Mouse (Mus musculus): ENCODE data around the gene Csmd2. TPM values are rescaled to one million over a fixed set of nuclear protein-coding genes. Genes with fewer than 3 reads are reported as not detected.

Csmd2 gene
- polyA plus RNA-seq, 1 experiment from 2014 or later = not detected

GRCm38 (mm10) chr4:128275586-128275985 is 287.9 kb downstream of the Csmd2 start:
- no peaks in the 10 kb centered on the region for H3K9me3 ChIP-seq (ENCODE audit: low read length)
- H3K4me1 ChIP-seq (ENCODE audit: insufficient read depth, low read length) = peaks cover 3% of the 10 kb centered on the region; the same call in 1 of the 2 replicates
- H3K27me3 ChIP-seq (ENCODE audit: insufficient read depth, low read length) = no peaks in the 10 kb centered on the region
- no peak overlapping the region for H3K27ac ChIP-seq (ENCODE audit: low read length)
- no peak overlapping the region for H3K4me2 ChIP-seq (replicated peaks; ENCODE audit: low read depth, low read length)
- ATAC-seq (ENCODE audit: low FRiP score, low TSS enrichment) = no peak
- 70% methylated on average over 6 of the region's 6 CpGs for WGBS
- no peak overlapping the region for H3K9ac ChIP-seq (replicated peaks; ENCODE audit: low read length)
- H3K4me3 ChIP-seq (ENCODE audit: low read length) = no peak overlapping the region
- no peaks in the 10 kb centered on the region for H3K36me3 ChIP-seq (ENCODE audit: insufficient read depth, low read length)

DNA sequence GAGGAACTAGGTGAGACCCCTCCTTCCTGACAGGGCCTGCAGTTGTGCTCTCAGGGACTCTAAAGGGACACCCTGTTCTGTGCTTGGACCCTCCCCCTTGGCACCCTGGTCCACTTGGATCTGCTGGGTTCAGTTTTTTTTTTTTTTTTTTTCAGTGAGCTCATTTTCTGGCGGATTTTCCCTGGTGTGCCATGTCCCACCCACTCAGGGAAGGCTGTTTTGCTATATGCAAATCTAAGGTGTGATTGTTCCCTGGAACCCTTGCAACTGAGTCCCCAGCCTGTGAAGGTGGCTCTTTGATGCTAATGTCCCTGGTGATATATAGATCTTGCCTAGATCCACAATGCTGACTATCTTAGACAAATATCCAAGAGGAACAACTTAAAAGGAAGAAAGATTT is 297.4 kb downstream of the Csmd2 start:
- no peaks in the 10 kb centered on the region for H3K36me3 ChIP-seq (ENCODE audit: insufficient read depth, low read length)
- 44% methylated on average over 1 of the region's 1 CpGs for WGBS
- no peaks in the 10 kb centered on the region for H3K27me3 ChIP-seq (ENCODE audit: insufficient read depth, low read length)
- H3K9ac ChIP-seq (replicated peaks; ENCODE audit: low read length) = no peak overlapping the region
- no peak overlapping the region for H3K4me3 ChIP-seq (ENCODE audit: low read length)
- no peaks in the 10 kb centered on the region for H3K4me1 ChIP-seq (ENCODE audit: insufficient read depth, low read length)
- ATAC-seq (ENCODE audit: low FRiP score, low TSS enrichment) = no peak
- no peaks in the 10 kb centered on the region for H3K9me3 ChIP-seq (ENCODE audit: low read length)
- H3K4me2 ChIP-seq (replicated peaks; ENCODE audit: low read depth, low read length) = no peak overlapping the region
- H3K27ac ChIP-seq (ENCODE audit: low read length) = no peak overlapping the region

DNA sequence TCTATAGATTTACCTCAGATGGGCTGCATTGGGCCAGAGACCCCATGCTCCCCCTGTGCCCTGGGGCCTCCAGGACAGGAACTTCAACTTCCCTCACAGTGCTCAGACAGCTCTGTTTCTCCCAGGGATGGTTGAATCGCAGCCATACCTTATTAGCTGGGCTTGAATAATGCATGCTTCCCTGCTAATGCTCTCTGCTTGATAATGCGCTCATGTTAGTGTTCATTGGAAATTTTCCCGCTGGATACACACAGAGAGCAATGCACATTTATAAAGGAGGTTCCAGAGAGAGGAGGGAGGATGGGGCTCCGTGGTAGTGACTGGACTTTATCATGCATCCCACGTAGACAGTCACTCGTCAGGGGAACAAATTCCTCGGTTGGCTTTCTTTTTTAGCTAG is 300.4 kb downstream of the Csmd2 start:
- Histone ChIP-seq H3K9me3 (ENCODE audit: low read length) (no peaks in the 10 kb centered on the region), H3K4me3 (ENCODE audit: low read length) (no peak overlapping the region), H3K27ac (ENCODE audit: low read length) (no peak overlapping the region), H3K4me2 (replicated peaks; ENCODE audit: low read depth, low read length) (no peak overlapping the region), H3K36me3 (ENCODE audit: insufficient read depth, low read length) (no peaks in the 10 kb centered on the region), H3K9ac (replicated peaks; ENCODE audit: low read length) (no peak overlapping the region), H3K4me1 (ENCODE audit: insufficient read depth, low read length) (no peaks in the 10 kb centered on the region), H3K27me3 (ENCODE audit: insufficient read depth, low read length) (no peaks in the 10 kb centered on the region)
- ATAC-seq (ENCODE audit: low FRiP score, low TSS enrichment) = no peak
- WGBS = 81% methylated on average over 7 of the region's 7 CpGs

GRCm38 (mm10) chr4:128304049-128304448 is 316.4 kb downstream of the Csmd2 start:
- no peak overlapping the region for H3K9ac ChIP-seq (replicated peaks; ENCODE audit: low read length)
- ATAC-seq (ENCODE audit: low FRiP score, low TSS enrichment) = no peak
- no peak overlapping the region for H3K4me3 ChIP-seq (ENCODE audit: low read length)
- no peak overlapping the region for H3K4me2 ChIP-seq (replicated peaks; ENCODE audit: low read depth, low read length)
- H3K9me3 ChIP-seq (ENCODE audit: low read length) = no peaks in the 10 kb centered on the region
- H3K27me3 ChIP-seq (ENCODE audit: insufficient read depth, low read length) = no peaks in the 10 kb centered on the region
- WGBS = 69% methylated on average over 8 of the region's 8 CpGs
- no peak overlapping the region for H3K27ac ChIP-seq (ENCODE audit: low read length)
- no peaks in the 10 kb centered on the region for H3K36me3 ChIP-seq (ENCODE audit: insufficient read depth, low read length)
- H3K4me1 ChIP-seq (ENCODE audit: insufficient read depth, low read length) = no peaks in the 10 kb centered on the region

- whole genome bisulfite sequencing = 92% methylated on average over 8 of the region's 8 CpGs
- Histone ChIP-seq H3K4me2 (replicated peaks; ENCODE audit: low read depth, low read length) (no peak overlapping the region), H3K4me1 (ENCODE audit: insufficient read depth, low read length) (no peaks in the 10 kb centered on the region), H3K27ac (ENCODE audit: low read length) (no peak overlapping the region), H3K36me3 (ENCODE audit: insufficient read depth, low read length) (no peaks in the 10 kb centered on the region), H3K4me3 (ENCODE audit: low read length) (no peak overlapping the region), H3K9me3 (ENCODE audit: low read length) (no peaks in the 10 kb centered on the region), H3K27me3 (ENCODE audit: insufficient read depth, low read length) (no peaks in the 10 kb centered on the region), H3K9ac (replicated peaks; ENCODE audit: low read length) (no peak overlapping the region)
- no peak for ATAC-seq (ENCODE audit: low FRiP score, low TSS enrichment)
Measured at GRCm38 (mm10) chr4:128306011-128306410, 318.4 kb downstream of the Csmd2 start.

DNA sequence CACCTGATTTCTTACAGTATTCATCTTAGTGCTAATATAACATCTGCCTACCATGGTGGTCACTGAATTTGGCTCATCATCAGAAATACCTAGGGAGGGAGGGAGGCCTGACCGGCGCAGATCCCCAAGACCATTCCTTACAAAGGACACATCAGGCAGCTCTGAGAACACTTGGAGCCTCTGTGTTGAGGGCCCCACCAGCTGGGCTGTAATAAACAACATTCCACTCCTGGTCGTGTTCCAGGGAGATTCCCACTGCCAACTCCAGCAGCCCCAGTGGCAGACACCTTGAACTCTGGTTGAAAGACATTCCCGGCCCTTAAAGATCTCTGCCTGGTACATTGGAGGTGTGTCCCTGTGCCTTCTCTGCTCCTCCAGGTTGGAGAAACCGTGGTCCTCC is 327.7 kb downstream of the Csmd2 start:
- H3K4me1 ChIP-seq (ENCODE audit: insufficient read depth, low read length) = no peaks in the 10 kb centered on the region
- WGBS = 62% methylated on average over 5 of the region's 5 CpGs
- no peak overlapping the region for H3K9ac ChIP-seq (replicated peaks; ENCODE audit: low read length)
- no peak overlapping the region for H3K4me2 ChIP-seq (replicated peaks; ENCODE audit: low read depth, low read length)
- no peak for ATAC-seq (ENCODE audit: low FRiP score, low TSS enrichment)
- no peaks in the 10 kb centered on the region for H3K9me3 ChIP-seq (ENCODE audit: low read length)
- no peaks in the 10 kb centered on the region for H3K36me3 ChIP-seq (ENCODE audit: insufficient read depth, low read length)
- H3K27ac ChIP-seq (ENCODE audit: low read length) = no peak overlapping the region
- no peaks in the 10 kb centered on the region for H3K27me3 ChIP-seq (ENCODE audit: insufficient read depth, low read length)
- H3K4me3 ChIP-seq (ENCODE audit: low read length) = no peak overlapping the region

GRCm38 (mm10) chr4:128317951-128318350 is 330.3 kb downstream of the Csmd2 start:
- H3K4me2 ChIP-seq (replicated peaks; ENCODE audit: low read depth, low read length) = no peak overlapping the region
- H3K27me3 ChIP-seq (ENCODE audit: insufficient read depth, low read length) = no peaks in the 10 kb centered on the region
- no peaks in the 10 kb centered on the region for H3K4me1 ChIP-seq (ENCODE audit: insufficient read depth, low read length)
- 95% methylated on average over 4 of the region's 4 CpGs for WGBS
- no peak overlapping the region for H3K9ac ChIP-seq (replicated peaks; ENCODE audit: low read length)
- no peaks in the 10 kb centered on the region for H3K9me3 ChIP-seq (ENCODE audit: low read length)
- H3K36me3 ChIP-seq (ENCODE audit: insufficient read depth, low read length) = no peaks in the 10 kb centered on the region
- H3K27ac ChIP-seq (ENCODE audit: low read length) = no peak overlapping the region
- no peak for ATAC-seq (ENCODE audit: low FRiP score, low TSS enrichment)
- H3K4me3 ChIP-seq (ENCODE audit: low read length) = no peak overlapping the region

- ATAC-seq (ENCODE audit: low FRiP score, low TSS enrichment) = no peak
- Histone ChIP-seq H3K4me2 (replicated peaks; ENCODE audit: low read depth, low read length) (no peak overlapping the region), H3K27me3 (ENCODE audit: insufficient read depth, low read length) (no peaks in the 10 kb centered on the region), H3K36me3 (ENCODE audit: insufficient read depth, low read length) (no peaks in the 10 kb centered on the region), H3K4me3 (ENCODE audit: low read length) (no peak overlapping the region), H3K9ac (replicated peaks; ENCODE audit: low read length) (no peak overlapping the region), H3K9me3 (ENCODE audit: low read length) (no peaks in the 10 kb centered on the region), H3K4me1 (ENCODE audit: insufficient read depth, low read length) (no peaks in the 10 kb centered on the region), H3K27ac (ENCODE audit: low read length) (no peak overlapping the region)
- WGBS = 76% methylated on average over 2 of the region's 2 CpGs
Measured at GRCm38 (mm10) chr4:128325511-128325910, 337.9 kb downstream of the Csmd2 start.

GRCm38 (mm10) chr4:128326755-128327154 is 339.1 kb downstream of the Csmd2 start:
- Histone ChIP-seq H3K36me3 (ENCODE audit: insufficient read depth, low read length) (no peaks in the 10 kb centered on the region), H3K4me1 (ENCODE audit: insufficient read depth, low read length) (no peaks in the 10 kb centered on the region), H3K9ac (replicated peaks; ENCODE audit: low read length) (no peak overlapping the region), H3K27me3 (ENCODE audit: insufficient read depth, low read length) (no peaks in the 10 kb centered on the region), H3K27ac (ENCODE audit: low read length) (no peak overlapping the region), H3K9me3 (ENCODE audit: low read length) (no peaks in the 10 kb centered on the region), H3K4me3 (ENCODE audit: low read length) (no peak overlapping the region), H3K4me2 (replicated peaks; ENCODE audit: low read depth, low read length) (no peak overlapping the region)
- ATAC-seq (ENCODE audit: low FRiP score, low TSS enrichment) = no peak
- 65% methylated on average over 4 of the region's 4 CpGs for WGBS

- H3K27me3 ChIP-seq (ENCODE audit: insufficient read depth, low read length) = no peaks in the 10 kb centered on the region
- ATAC-seq (ENCODE audit: low FRiP score, low TSS enrichment) = no peak
- 84% methylated on average over 6 of the region's 6 CpGs for WGBS
- H3K4me2 ChIP-seq (replicated peaks; ENCODE audit: low read depth, low read length) = no peak overlapping the region
- no peak overlapping the region for H3K27ac ChIP-seq (ENCODE audit: low read length)
- H3K4me1 ChIP-seq (ENCODE audit: insufficient read depth, low read length) = no peaks in the 10 kb centered on the region
- no peak overlapping the region for H3K4me3 ChIP-seq (ENCODE audit: low read length)
- no peak overlapping the region for H3K9ac ChIP-seq (replicated peaks; ENCODE audit: low read length)
- no peaks in the 10 kb centered on the region for H3K9me3 ChIP-seq (ENCODE audit: low read length)
- H3K36me3 ChIP-seq (ENCODE audit: insufficient read depth, low read length) = no peaks in the 10 kb centered on the region
Measured at GRCm38 (mm10) chr4:128327421-128327820, 339.8 kb downstream of the Csmd2 start.

DNA sequence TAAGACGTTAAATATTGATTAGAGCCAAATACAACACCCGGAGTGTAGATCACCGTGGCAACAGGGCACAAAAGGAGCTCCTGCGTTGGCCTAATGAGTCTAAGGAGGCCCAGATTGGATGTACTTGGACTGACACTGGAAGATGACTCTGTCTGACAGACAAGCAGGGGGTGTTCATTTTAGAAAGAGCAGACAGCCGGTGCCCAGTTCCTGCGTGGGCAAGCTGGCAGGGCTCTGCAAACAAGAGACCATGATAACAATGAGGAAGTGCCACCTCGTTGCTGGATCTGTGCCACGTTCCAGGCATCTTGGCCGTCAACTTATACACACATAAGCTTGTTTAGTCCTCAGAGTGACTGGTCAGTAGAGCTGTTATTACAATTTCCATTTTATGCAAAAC is 342.9 kb downstream of the Csmd2 start:
- 82% methylated on average over 9 of the region's 9 CpGs for WGBS

More for the DNA sequence above, 342.9 kb downstream of the Csmd2 start:
- Histone ChIP-seq H3K27me3 (ENCODE audit: insufficient read depth, low read length) (no peaks in the 10 kb centered on the region), H3K36me3 (ENCODE audit: insufficient read depth, low read length) (no peaks in the 10 kb centered on the region), H3K4me1 (ENCODE audit: insufficient read depth, low read length) (no peaks in the 10 kb centered on the region), H3K9me3 (ENCODE audit: low read length) (no peaks in the 10 kb centered on the region), H3K4me3 (ENCODE audit: low read length) (no peak overlapping the region), H3K9ac (replicated peaks; ENCODE audit: low read length) (no peak overlapping the region), H3K4me2 (replicated peaks; ENCODE audit: low read depth, low read length) (no peak overlapping the region), H3K27ac (ENCODE audit: low read length) (no peak overlapping the region)
- no peak for ATAC-seq (ENCODE audit: low FRiP score, low TSS enrichment)
